Mouse (Mus musculus) embryonic fibroblast, embryonic 13.5 days (primary cell): ENCODE results near the gene Cyb5r1. TPM values are rescaled to one million over a fixed set of nuclear protein-coding genes. Genes with fewer than 3 reads are reported as not detected.

Source experiments
- H3K27ac ChIP-seq: 2 replicates; pipeline ENCODE4 v1.5.1; 2012; ENCODE audit warnings: low read length, control low read depth, inconsistent platforms; ENCODE audit not compliant: insufficient read depth
- H3K4me1 ChIP-seq: 2 replicates; pipeline ENCODE4 v1.6.1; 2011; ENCODE audit warnings: low read length; ENCODE audit not compliant: control insufficient read depth, insufficient read depth
- H3K4me3 ChIP-seq: 2 replicates; pipeline ENCODE4 v1.5.1; 2011; ENCODE audit warnings: mild to moderate bottlenecking, control low read depth, low read length; ENCODE audit not compliant: insufficient read depth
- CTCF ChIP-seq: IDR thresholded peaks from 2 replicates; pipeline ENCODE4 v1.5.1; 2011; ENCODE audit warnings: mild to moderate bottlenecking, control low read depth, low read length, moderate library complexity, borderline replicate concordance; ENCODE audit not compliant: insufficient read depth
- POLR2A ChIP-seq: IDR thresholded peaks from 2 replicates; pipeline ENCODE4 v1.6.1; 2011; ENCODE audit warnings: low read depth, mild to moderate bottlenecking, control low read depth, low read length, moderate library complexity
- polyA plus RNA-seq: library from polyadenylated mRNA; stranded (reverse); fragments of >200 nt; gene quantifications from 2 replicates; pipeline ENCODE4 v1.2.4, GENCODE M21; 2011; ENCODE audit warnings: low read depth; ENCODE audit not compliant: missing spikeins, insufficient read length

The Cyb5r1 gene
- 135 and 158 TPM in 2 replicates for polyA plus RNA-seq

- TF ChIP-seq CTCF (no peak), POLR2A (peak; percentile 90)
Measured at GRCm38 (mm10) chr1:134405509-134406413, at the start of gene Cyb5r1. Gene Cyb5r1 (plus strand): TSS chr1:134405559.

GRCm38 (mm10) chr1:134357461-134357860 is 47.9 kb upstream of the Cyb5r1 start:
- TF ChIP-seq CTCF (no peak), POLR2A (no peak)
- 0 out of 2 replicates have a peak, but pooled peaks cover 2% of the 10 kb centered on the region for H3K4me1 ChIP-seq
- no peak overlapping the region for H3K27ac ChIP-seq
- H3K4me3 ChIP-seq = no peak overlapping the region

More at GRCm38 (mm10) chr1:134405509-134406413, at the start of gene Cyb5r1:
- 0 out of 2 replicates have a peak, but pooled peaks cover 5% of the 10 kb centered on the region for H3K4me1 ChIP-seq
- peak within 1 kb of the TSS; percentile 84 for H3K4me3 ChIP-seq
- peak within 1 kb of the TSS; percentile 91 for H3K27ac ChIP-seq

- Histone ChIP-seq H3K4me1 (0 out of 2 replicates have a peak, but pooled peaks cover 2% of the 10 kb centered on the region), H3K4me3 (peak overlapping the region; percentile 99), H3K27ac (no peak overlapping the region)
- TF ChIP-seq POLR2A = no peak
- TF ChIP-seq CTCF = no peak
Measured at GRCm38 (mm10) chr1:134360656-134361055, 44.7 kb upstream of the Cyb5r1 start.

- TF ChIP-seq CTCF = no peak
- 0 out of 2 replicates have a peak overlapping the region, but pooled peaks have one; percentile 42 for H3K27ac ChIP-seq
- H3K4me1 ChIP-seq = 0 out of 2 replicates have a peak, but pooled peaks cover 2% of the 10 kb centered on the region
- peak overlapping the region; percentile 99 for H3K4me3 ChIP-seq
Measured at GRCm38 (mm10) chr1:134361195-134361856, 44.0 kb upstream of the Cyb5r1 start.

GRCm38 (mm10) chr1:134361857-134362212 is 43.5 kb upstream of the Cyb5r1 start, which contains the start of gene Tmem183a:
Gene Tmem183a (minus strand): TSS chr1:134361979.
- peak within 1 kb of the TSS; percentile 99 for H3K4me3 ChIP-seq
- peak within 1 kb of the TSS; percentile 82 for H3K27ac ChIP-seq
- 0 out of 2 replicates have a peak, but pooled peaks cover 2% of the 10 kb centered on the region for H3K4me1 ChIP-seq
- TF ChIP-seq CTCF (no peak), POLR2A (peak; percentile 96)

- Histone ChIP-seq H3K27ac (no peak overlapping the region), H3K4me1 (0 out of 2 replicates have a peak, but pooled peaks cover 2% of the 10 kb centered on the region), H3K4me3 (no peak overlapping the region)
- no peak for TF ChIP-seq CTCF
- no peak for TF ChIP-seq POLR2A
Measured at GRCm38 (mm10) chr1:134363194-134363593, 42.2 kb upstream of the Cyb5r1 start.

- Histone ChIP-seq H3K27ac (no peak overlapping the region), H3K4me1 (0 out of 2 replicates have a peak, but pooled peaks cover 2% of the 10 kb centered on the region), H3K4me3 (no peak overlapping the region)
- no peak for TF ChIP-seq CTCF
- no peak for TF ChIP-seq POLR2A
Measured at GRCm38 (mm10) chr1:134365491-134365890, 39.9 kb upstream of the Cyb5r1 start.

- Histone ChIP-seq H3K27ac (no peak overlapping the region), H3K4me1 (no peaks in the 10 kb centered on the region), H3K4me3 (no peak overlapping the region)
- TF ChIP-seq CTCF = no peak
- no peak for TF ChIP-seq POLR2A
Measured at GRCm38 (mm10) chr1:134368777-134369337, 36.5 kb upstream of the Cyb5r1 start.

- Histone ChIP-seq H3K4me3 (no peak overlapping the region), H3K4me1 (no peaks in the 10 kb centered on the region), H3K27ac (no peak overlapping the region)
- no peak for TF ChIP-seq POLR2A
- no peak for TF ChIP-seq CTCF
Measured at GRCm38 (mm10) chr1:134374124-134374523, 31.2 kb upstream of the Cyb5r1 start.
